Mouse (Mus musculus) spleen, adult 12 weeks (tissue): ENCODE results near the gene Ubap1l.

Source experiments
- DNase-seq: peaks from one replicate; pipeline ENCODE4 v3.0.0; 2022; ENCODE audit warnings: low spot score

The Ubap1l gene

DNA sequence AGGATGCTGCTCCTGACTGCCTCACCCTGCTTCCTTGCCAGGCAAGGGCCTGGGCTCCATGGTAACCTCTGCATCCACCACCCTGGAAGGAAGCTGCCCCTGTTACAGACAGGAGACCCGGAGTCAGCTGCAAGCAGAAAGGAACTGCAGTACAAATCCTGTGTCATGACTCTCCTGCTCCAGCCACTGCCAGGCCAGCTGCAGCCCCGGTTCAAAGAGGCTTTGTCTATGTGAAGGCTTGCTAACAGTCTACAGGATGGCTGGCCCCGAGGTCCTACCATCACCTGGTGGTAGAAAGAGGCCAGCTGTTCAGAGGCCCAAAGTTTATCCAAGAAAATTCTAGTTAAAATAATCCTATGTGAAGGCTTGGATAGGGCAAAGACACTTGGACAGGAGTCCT lies 50.5 kb downstream of the Ubap1l start:
- DNase-seq: no peak

DNA sequence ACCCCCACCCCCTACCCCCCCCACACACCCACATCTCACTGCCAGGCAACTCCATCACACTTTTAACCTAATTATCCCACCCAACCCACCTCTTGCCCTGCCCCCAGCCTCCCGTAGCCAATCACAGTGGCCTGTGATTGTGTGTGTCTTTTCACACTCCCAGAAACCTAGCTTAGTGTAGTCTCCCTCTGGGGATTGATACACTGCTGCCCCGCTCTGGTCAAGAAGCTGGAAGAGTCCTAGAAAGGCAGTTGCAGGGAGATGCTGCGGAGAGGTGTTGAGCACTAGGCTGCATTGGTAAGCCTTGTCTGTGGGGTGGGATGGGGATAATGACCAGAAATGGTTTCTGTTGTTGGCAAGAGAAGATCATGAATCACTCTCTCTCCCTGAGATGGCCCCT lies 56.9 kb downstream of the Ubap1l start:
- no peak for DNase-seq

DNA sequence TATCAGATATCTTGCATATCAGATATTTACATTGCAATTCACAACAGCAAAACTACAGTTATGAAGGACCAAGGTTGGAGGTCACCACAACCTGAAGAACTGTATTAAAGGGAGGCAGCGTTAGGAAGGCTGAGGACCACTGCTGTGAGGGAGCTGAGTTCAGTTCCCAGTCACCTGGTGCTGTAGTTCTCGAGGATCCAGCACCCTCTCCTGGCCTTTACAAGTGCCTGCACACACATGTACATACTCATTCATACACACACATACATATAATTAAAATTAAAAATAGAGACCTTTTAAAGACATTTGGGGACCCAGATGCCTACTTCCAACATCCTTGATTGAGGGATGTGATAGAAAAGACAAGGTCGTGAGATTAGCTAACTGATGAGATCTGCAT lies 58.8 kb downstream of the Ubap1l start:
- no peak for DNase-seq

DNA sequence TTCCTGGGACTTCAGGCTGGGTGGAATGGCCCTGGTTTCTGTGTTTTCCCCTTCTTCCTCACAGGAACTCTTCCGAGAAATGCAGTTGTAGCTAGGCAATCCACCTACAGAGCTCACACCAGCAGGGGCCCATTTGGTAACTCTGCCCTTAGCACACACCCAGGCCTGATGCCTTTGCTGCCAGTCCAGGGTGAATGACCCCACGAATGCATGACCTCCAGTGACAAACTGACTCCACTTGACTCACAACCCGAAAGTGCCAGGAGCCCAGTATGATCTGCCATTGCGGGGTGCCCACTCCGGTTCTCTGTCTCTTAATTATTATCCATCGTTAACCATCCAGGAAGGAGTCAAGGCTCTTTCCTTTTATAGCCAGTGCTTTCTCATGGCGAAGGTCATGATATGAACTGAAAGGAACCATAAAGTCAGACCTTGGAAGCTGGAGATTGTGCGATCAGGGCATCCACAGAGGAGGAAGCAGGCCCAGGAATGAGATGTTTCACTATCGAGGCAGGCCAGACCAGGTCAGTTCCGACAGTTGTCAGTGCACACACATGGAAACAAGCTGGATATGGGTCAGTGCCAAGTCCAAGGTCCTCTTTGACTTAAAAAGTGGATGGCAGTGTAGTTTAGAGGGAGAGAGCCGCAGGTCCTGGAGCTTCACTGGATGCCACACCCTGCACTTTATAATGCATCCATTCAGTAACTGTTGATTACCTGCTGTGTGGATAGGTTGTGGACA lies 62.1 kb downstream of the Ubap1l start, which contains the start of gene Slc51b:
Gene Slc51b, minus strand, starts transcription at position 196 of the 742 bp plus-strand sequence.
- no peak for DNase-seq

DNA sequence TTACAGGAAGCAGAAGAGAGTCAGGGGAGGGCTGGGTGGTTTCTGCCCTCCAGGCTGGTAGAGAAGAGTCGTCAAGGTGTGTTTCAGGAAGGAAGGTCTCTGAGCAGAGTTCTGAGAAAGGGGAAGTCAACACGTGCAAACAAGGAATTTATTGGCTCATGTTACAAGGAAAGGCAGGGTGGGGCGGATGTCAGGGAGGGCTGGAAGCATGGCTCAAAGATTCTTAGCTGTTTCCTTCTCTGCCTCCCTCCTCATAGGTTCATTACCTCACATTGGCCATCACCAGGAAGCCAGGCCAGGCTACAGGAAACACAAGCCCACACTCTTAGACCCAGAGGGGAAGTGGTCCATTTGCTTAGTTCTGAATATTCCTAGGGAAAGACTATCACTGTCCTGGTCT lies 63.6 kb downstream of the Ubap1l start:
- no peak for DNase-seq

DNA sequence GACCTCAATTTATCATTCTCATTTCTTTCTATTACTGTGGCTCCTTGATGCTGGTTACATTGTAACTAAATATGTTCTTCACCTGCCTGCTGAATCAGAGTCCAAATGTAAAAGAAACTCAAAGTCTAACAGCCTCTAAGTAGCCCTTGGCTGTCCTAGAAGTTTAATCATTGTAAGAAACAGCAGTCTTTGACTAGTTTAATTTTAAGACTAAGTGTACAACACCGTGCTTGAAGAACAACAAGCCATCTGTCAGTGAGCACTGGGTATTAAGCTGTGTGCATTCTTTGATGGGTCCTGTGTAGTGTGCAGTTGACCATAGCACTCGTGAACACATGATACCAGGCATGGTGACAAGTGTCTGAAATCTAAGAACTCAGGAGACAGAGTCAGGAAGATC lies 66.7 kb downstream of the Ubap1l start:
- no peak for DNase-seq

DNA sequence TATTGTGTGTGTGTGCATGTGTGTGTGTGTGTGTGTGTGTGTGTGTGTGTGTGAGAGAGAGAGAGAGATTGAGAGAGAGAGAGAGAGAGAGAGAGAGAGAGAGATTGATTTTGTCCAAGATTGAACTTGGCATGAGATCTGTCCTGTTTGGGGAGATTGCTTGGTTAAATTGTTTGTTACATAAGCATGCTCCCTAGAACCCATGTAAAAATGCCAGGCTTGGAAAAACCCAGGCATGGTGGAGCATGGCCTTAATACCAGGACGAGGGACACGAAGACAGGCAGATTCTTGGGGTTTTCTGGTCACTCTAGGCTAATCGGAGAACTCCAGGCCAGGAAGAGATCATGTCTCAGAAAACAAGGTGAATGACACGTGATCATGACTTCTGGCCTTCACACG lies 67.2 kb downstream of the Ubap1l start:
- DNase-seq: no peak
